In the genomic region with DNA sequence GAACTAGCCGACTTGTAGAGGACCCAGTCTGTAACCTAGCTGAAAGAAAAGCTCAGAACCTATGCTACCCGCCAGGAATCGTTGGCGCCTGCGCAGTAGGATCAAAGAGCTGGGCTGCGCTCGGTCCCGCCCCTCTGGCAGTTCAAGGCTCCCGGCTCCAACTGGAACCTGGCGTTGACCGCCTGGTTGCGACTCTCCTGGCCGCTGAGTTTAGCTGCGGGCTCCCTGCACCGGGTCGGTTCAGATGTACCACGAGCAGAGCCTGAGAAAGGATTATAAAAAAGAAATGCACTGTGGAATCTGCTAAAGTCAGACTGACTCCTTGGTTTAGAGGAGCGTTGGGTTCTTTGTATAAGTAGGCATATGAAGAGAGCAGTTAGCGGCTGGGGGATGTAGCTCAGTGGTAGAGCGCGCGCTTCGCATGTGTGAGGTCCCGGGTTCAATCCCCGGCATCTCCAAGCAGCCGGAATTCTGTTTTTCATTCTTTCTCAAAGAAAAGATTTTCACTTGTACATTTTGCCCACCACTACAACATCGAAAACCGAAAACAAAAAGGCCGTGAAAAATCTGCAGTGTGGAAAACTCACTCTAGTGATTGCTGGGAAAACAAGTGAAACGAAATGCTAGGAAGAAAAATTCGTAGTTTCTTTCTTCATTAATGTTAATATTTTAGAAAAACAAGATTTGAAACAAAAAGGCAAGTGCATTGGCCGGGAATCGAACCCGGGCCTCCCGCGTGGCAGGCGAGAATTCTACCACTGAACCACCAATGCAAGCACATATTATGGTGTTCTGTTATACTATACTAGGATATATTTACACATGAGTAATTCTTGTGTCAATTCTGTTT, we compare ENCODE assay signal across 8 mouse cellular contexts. TPM values are rescaled to one million over a fixed set of nuclear protein-coding genes. Genes with fewer than 3 reads are reported as not detected.
DNase-seq lines count a peak whose midpoint lies in the region; ATAC-seq and TF ChIP-seq lines count a peak whose summit lies in the region.

No protein-coding gene starts in this region.

- DNase-seq in WW6 (ENCODE audit: low read depth, low spot score), result peak; percentile 75
- peak; percentile 80 to 92 for DNase-seq in cerebellum, postnatal 4 days (ENCODE audit: low spot score in 2 of 2)
- peak; percentile 96 for DNase-seq in gastrocnemius, adult 2 months
- DNase-seq in hindbrain, postnatal 0 days (ENCODE audit: low spot score), result peak; percentile 96
- DNase-seq in left cerebral cortex, adult 2 months (ENCODE audit: extremely low spot score in 1 of 2, low spot score in 2 of 2), result peak; percentile 92 to 93
- DNase-seq in right cerebral cortex, adult 2 months (ENCODE audit: low spot score in 2 of 2), result peak; percentile 96 to 98
- peak; percentile 95 for DNase-seq in urinary bladder, postnatal 14 days (ENCODE audit: low spot score)

- H3K4me3 ChIP-seq in gastrocnemius, adult 2 months, result peak overlapping the region; percentile 81
- peak overlapping the region; percentile 82 for H3K4me3 ChIP-seq in hindbrain, postnatal 0 days (ENCODE audit: low read length)
- H3K4me3 ChIP-seq in left cerebral cortex, adult 2 months, result peak overlapping the region; percentile 77

- peak overlapping the region; percentile 56 for H3K4me2 ChIP-seq in hindbrain, postnatal 0 days (ENCODE audit: low read depth, low read length)

- H3K9ac ChIP-seq in hindbrain, postnatal 0 days (replicated peaks; ENCODE audit: low read length), result peak overlapping the region; percentile 67

- intact Hi-C loops in gastrocnemius, adult 2 months (cut with DNase I), result loop anchor here (2.0 kb wide), 1 partner anchor 65 kb away; no protein-coding TSS in a partner anchor
- intact Hi-C loops in left cerebral cortex, adult 2 months (cut with DNase I), result loop anchor here (1.0 to 2.0 kb wide), 2 partner anchors 57 to 65 kb away; no protein-coding TSS in a partner anchor

- no peak for TF ChIP-seq CTCF in gastrocnemius, adult 2 months (IDR thresholded peaks at IDR 0.05)
- TF ChIP-seq CTCF in hindbrain, postnatal 0 days (IDR thresholded peaks at IDR 0.05; ENCODE audit: low read depth), result no peak
- TF ChIP-seq CTCF in left cerebral cortex, adult 2 months (IDR thresholded peaks at IDR 0.05), result no peak; the same call in 1 of the 2 replicates

- ATAC-seq in hindbrain, postnatal 0 days, result peak; percentile 99
- peak; percentile 88 for ATAC-seq in megakaryocyte, adult 5-6 weeks (ENCODE audit: poor library complexity, severe bottlenecking)

- no peaks in the 10 kb centered on the region for H3K9me3 ChIP-seq in hindbrain, postnatal 0 days (ENCODE audit: low read length)

- H3K36me3 ChIP-seq in hindbrain, postnatal 0 days (ENCODE audit: insufficient read depth, low read length), result no peaks in the 10 kb centered on the region

- H3K27me3 ChIP-seq in hindbrain, postnatal 0 days (ENCODE audit: insufficient read depth, low read length), result no peaks in the 10 kb centered on the region

- no peaks in the 10 kb centered on the region for H3K4me1 ChIP-seq in hindbrain, postnatal 0 days (ENCODE audit: insufficient read depth, low read length)

- H3K27ac ChIP-seq in gastrocnemius, adult 2 months, result peak overlapping the region; percentile 90
- peak overlapping the region; percentile 92 for H3K27ac ChIP-seq in hindbrain, postnatal 0 days
- H3K27ac ChIP-seq in left cerebral cortex, adult 2 months, result peak overlapping the region; percentile 92

- WGBS in hindbrain, postnatal 0 days, result under 1% methylated on average over 37 of the region's 37 CpGs

RNA-seq across cellular contexts. Expression of a gene that starts 55.5 kb away (rescaled TPM):
- 100 to 1,000 TPM; 155 to 233 TPM for total RNA-seq in gastrocnemius, adult 2 months (2021)
- 38.8 and 55.3 TPM in 2 replicates for total RNA-seq in hindbrain, postnatal 0 days (2014; rRNA removed)
- 31.5 and 32.7 TPM in 2 replicates for polyA plus RNA-seq in hindbrain, postnatal 0 days (2015; fragmentation: Nextera tagmentation; extraction: Ambion mirVana)
- total RNA-seq in left cerebral cortex, adult 2 months (2021), result 10 to 100 TPM; 92.8 to 98.0 TPM
- 18.5 and 18.7 TPM in 2 replicates for total RNA-seq in megakaryocyte, adult 5-6 weeks (2015)
- 20.8 and 25.1 TPM in 2 replicates for total RNA-seq in megakaryocyte, adult 5-6 weeks (2017)

RNA-seq across cellular contexts. Expression of a gene that starts 58.1 kb away (rescaled TPM):
- 1 to 10 TPM in 1 of 2 experiments, under 1 TPM in 1; 0.94 to 3.4 TPM for total RNA-seq in gastrocnemius, adult 2 months (2021)
- total RNA-seq in hindbrain, postnatal 0 days (2014; rRNA removed), result 8.5 and 8.7 TPM in 2 replicates
- 8.6 and 11.2 TPM in 2 replicates for polyA plus RNA-seq in hindbrain, postnatal 0 days (2015; fragmentation: Nextera tagmentation; extraction: Ambion mirVana)
- 10 to 100 TPM; 38.1 to 58.8 TPM for total RNA-seq in left cerebral cortex, adult 2 months (2021)
- total RNA-seq in megakaryocyte, adult 5-6 weeks (2015), result 1.9 and 6.6 TPM in 2 replicates
- 1.7 and 1.8 TPM in 2 replicates for total RNA-seq in megakaryocyte, adult 5-6 weeks (2017)

Comparison
In these comparisons a context has a peak if more than half of its experiments do, and no peak if none do; other contexts are left out.
1. Peak in every context shown above with its lines: DNase-seq, ATAC-seq, H3K4me3 ChIP-seq and H3K27ac ChIP-seq.